Mouse (Mus musculus): Measurements from ENCODE around the gene Wdr43. TPM values are rescaled to one million over a fixed set of nuclear protein-coding genes. Genes with fewer than 3 reads are reported as not detected.

The Wdr43 gene
- polyA plus RNA-seq, 1 experiment from 2014 or later, result 65.2 TPM

DNA sequence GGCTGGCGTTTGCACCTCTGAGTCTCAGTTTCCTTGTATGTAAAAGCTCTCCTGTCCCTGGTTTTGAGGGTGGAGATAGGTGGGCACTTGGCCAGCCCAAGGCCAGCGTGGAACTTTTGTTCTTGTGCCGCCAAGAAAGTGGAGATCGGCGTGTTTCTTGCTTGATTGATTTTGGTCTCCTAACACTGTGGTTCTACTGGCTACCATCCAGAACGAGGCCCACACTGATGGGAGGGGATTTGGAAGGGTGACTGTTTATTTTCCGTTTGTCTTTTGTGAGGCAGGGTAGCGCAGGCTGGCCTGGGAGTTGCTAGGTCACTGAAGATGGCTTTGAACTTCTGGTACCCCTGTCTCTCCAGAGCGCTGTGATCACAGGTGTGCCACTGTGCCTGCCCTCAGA, 58.2 kb downstream of the Wdr43 start:
- Histone ChIP-seq H3K27me3 (replicated peaks; ENCODE audit: control insufficient read depth, insufficient read depth, low read length) (no peaks in the 10 kb centered on the region), H3K4me3 (ENCODE audit: low read length) (no peak overlapping the region), H3K27ac (ENCODE audit: low read length) (no peak overlapping the region), H3K9me3 (ENCODE audit: control insufficient read depth, low read length) (no peaks in the 10 kb centered on the region), H3K9ac (ENCODE audit: low read depth, low read length) (no peak overlapping the region), H3K4me1 (ENCODE audit: control insufficient read depth, insufficient read depth, low read length) (peaks cover 9% of the 10 kb centered on the region; the same call in 1 of the 2 replicates), H3K4me2 (ENCODE audit: low read depth, low read length) (no peak overlapping the region), H3K36me3 (ENCODE audit: control insufficient read depth, insufficient read depth, low read length) (no peaks in the 10 kb centered on the region)
- no peak for ATAC-seq
- WGBS, result 55% methylated on average over 9 of the region's 9 CpGs

DNA sequence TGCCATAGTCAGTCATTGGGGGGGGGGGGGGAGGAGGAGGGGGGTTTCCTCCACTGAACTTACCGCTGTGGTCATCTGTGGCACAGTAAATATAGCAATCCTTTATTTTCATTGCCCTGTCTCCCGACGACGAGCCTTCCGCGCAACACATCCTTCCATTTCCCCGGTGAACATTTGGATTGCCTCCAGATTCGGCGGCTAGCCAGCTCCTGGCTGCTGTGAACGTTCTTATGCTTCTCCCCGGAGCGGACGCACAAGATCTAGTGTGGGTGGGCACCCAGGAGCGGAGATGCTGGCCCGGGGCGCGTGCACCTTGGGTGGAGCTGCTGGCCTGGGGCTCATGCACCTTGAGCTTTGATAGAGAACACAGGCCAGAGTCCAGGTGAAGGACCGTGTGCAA, 59.2 kb downstream of the Wdr43 start:
- no peak overlapping the region for H3K4me3 ChIP-seq (ENCODE audit: low read length)
- H3K9ac ChIP-seq (ENCODE audit: low read depth, low read length), result no peak overlapping the region
- H3K9me3 ChIP-seq (ENCODE audit: control insufficient read depth, low read length), result no peaks in the 10 kb centered on the region
- no peaks in the 10 kb centered on the region for H3K36me3 ChIP-seq (ENCODE audit: control insufficient read depth, insufficient read depth, low read length)
- WGBS, result 78% methylated on average over 18 of the region's 18 CpGs
- H3K27me3 ChIP-seq (replicated peaks; ENCODE audit: control insufficient read depth, insufficient read depth, low read length), result no peaks in the 10 kb centered on the region
- H3K4me1 ChIP-seq (ENCODE audit: control insufficient read depth, insufficient read depth, low read length), result peaks cover 9% of the 10 kb centered on the region; the same call in 1 of the 2 replicates
- H3K27ac ChIP-seq (ENCODE audit: low read length), result no peak overlapping the region
- H3K4me2 ChIP-seq (ENCODE audit: low read depth, low read length), result no peak overlapping the region
- ATAC-seq, result no peak

DNA sequence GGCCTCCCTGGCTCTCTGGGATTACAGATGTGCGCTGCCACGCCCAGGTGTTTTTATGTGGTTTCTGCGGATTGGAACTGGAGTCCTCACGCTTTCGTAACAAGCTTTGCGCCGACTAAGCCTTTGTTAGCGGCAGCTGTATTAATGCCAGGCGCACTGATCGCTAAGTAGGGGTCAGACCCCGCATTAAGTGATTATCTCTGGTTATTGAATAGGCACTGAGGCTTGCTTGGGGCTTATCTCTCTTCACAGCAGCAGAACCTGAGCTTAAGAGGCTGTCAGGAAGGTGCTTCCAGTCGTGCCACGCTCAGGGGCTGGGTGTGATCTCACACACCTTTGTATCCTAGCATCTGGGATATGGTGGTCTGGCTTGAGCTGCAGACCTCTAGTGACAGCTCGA, 66.0 kb downstream of the Wdr43 start:
- Histone ChIP-seq H3K9me3 (ENCODE audit: control insufficient read depth, low read length) (no peaks in the 10 kb centered on the region), H3K27me3 (replicated peaks; ENCODE audit: control insufficient read depth, insufficient read depth, low read length) (no peaks in the 10 kb centered on the region), H3K4me2 (ENCODE audit: low read depth, low read length) (no peak overlapping the region), H3K4me1 (ENCODE audit: control insufficient read depth, insufficient read depth, low read length) (no peaks in the 10 kb centered on the region), H3K9ac (ENCODE audit: low read depth, low read length) (no peak overlapping the region), H3K4me3 (ENCODE audit: low read length) (no peak overlapping the region), H3K36me3 (ENCODE audit: control insufficient read depth, insufficient read depth, low read length) (no peaks in the 10 kb centered on the region), H3K27ac (ENCODE audit: low read length) (no peak overlapping the region)
- ATAC-seq, result no peak
- 79% methylated on average over 14 of the region's 14 CpGs for WGBS

DNA sequence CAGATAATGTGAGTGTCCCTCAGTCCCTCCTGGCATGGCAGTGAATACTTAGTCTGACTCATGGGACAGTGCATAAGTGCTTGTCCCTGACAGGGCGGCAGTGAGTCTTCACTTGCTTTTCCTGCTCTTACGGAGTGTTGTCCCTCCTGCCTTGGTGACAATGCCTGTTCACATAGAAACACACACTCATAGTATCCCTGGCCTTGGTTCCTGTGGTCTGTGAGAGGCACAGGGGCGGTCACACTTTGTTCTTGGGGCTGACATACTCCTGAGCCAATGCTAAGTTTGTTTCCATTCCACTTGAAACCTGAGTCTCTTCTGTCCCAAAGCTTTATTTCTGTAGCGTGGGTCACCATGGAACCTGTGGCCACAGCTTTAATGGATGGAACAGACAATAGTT, 66.7 kb downstream of the Wdr43 start:
- H3K4me1 ChIP-seq (ENCODE audit: control insufficient read depth, insufficient read depth, low read length), result no peaks in the 10 kb centered on the region
- no peak for ATAC-seq
- H3K27ac ChIP-seq (ENCODE audit: low read length), result no peak overlapping the region
- H3K4me2 ChIP-seq (ENCODE audit: low read depth, low read length), result no peak overlapping the region
- no peaks in the 10 kb centered on the region for H3K36me3 ChIP-seq (ENCODE audit: control insufficient read depth, insufficient read depth, low read length)
- no peaks in the 10 kb centered on the region for H3K9me3 ChIP-seq (ENCODE audit: control insufficient read depth, low read length)
- no peaks in the 10 kb centered on the region for H3K27me3 ChIP-seq (replicated peaks; ENCODE audit: control insufficient read depth, insufficient read depth, low read length)
- no peak overlapping the region for H3K9ac ChIP-seq (ENCODE audit: low read depth, low read length)
- no peak overlapping the region for H3K4me3 ChIP-seq (ENCODE audit: low read length)
- WGBS, result 86% methylated on average over 4 of the region's 4 CpGs

DNA sequence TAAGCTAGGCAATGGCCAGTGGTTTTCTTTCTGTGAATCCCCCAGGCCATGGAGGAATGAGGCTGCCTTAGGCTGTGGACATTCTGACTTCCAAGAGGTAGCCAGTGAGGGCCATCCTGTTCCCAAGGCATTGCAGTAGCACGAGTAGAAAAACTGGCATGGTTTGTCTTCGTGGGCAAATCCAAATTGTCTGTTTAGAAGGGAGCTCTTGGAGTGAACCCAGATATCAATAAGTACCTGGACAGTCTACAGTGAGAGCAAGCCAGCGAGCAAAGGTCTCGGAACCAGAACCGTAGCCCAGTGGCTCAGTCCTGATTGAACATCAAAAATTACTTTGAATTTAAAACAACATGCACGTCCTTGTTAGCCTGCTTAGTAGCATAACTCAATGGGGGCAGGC, 67.6 kb downstream of the Wdr43 start:
- 91% methylated on average over 6 of the region's 6 CpGs for WGBS

DNA sequence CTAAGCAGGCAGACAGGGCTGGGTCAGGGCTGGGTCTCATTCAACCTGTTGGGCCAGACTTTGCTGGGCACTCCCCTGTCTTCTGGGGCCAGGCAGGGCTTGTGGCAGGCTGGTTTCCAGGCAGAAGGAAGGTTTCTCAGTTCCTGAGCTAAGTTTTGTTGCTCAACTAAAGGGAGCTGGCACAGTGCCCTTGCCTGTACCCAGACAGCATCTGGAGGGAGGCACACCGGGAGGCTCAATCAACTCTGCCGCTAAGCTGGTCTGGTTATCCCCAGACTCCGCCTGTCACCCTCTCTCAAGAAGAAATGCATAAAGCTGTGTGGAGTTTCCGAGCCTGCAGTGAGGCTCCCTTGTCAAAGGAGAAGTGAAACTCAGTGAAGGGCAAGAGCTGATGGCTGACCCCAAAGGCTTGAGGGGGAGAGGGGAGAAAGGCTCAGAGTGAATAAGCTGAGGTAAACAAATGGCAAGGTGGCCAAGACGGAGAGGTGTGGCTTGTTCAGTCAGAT, 68.5 kb downstream of the Wdr43 start:
- WGBS, result 42% methylated on average over 5 of the region's 5 CpGs
- H3K4me2 ChIP-seq (ENCODE audit: low read depth, low read length), result no peak overlapping the region
- no peak; the same call in 1 of the 2 replicates for ATAC-seq
- H3K27me3 ChIP-seq (replicated peaks; ENCODE audit: control insufficient read depth, insufficient read depth, low read length), result no peaks in the 10 kb centered on the region
- H3K27ac ChIP-seq (ENCODE audit: low read length), result no peak overlapping the region
- H3K9me3 ChIP-seq (ENCODE audit: control insufficient read depth, low read length), result no peaks in the 10 kb centered on the region
- no peaks in the 10 kb centered on the region for H3K4me1 ChIP-seq (ENCODE audit: control insufficient read depth, insufficient read depth, low read length)
- H3K36me3 ChIP-seq (ENCODE audit: control insufficient read depth, insufficient read depth, low read length), result no peaks in the 10 kb centered on the region
- no peak overlapping the region for H3K9ac ChIP-seq (ENCODE audit: low read depth, low read length)
- H3K4me3 ChIP-seq (ENCODE audit: low read length), result no peak overlapping the region

More for the DNA sequence above, 67.6 kb downstream of the Wdr43 start:
- no peak overlapping the region for H3K4me3 ChIP-seq (ENCODE audit: low read length)
- ATAC-seq, result no peak
- no peaks in the 10 kb centered on the region for H3K27me3 ChIP-seq (replicated peaks; ENCODE audit: control insufficient read depth, insufficient read depth, low read length)
- no peak overlapping the region for H3K27ac ChIP-seq (ENCODE audit: low read length)
- no peaks in the 10 kb centered on the region for H3K4me1 ChIP-seq (ENCODE audit: control insufficient read depth, insufficient read depth, low read length)
- H3K9ac ChIP-seq (ENCODE audit: low read depth, low read length), result no peak overlapping the region
- no peaks in the 10 kb centered on the region for H3K9me3 ChIP-seq (ENCODE audit: control insufficient read depth, low read length)
- H3K4me2 ChIP-seq (ENCODE audit: low read depth, low read length), result no peak overlapping the region
- no peaks in the 10 kb centered on the region for H3K36me3 ChIP-seq (ENCODE audit: control insufficient read depth, insufficient read depth, low read length)

DNA sequence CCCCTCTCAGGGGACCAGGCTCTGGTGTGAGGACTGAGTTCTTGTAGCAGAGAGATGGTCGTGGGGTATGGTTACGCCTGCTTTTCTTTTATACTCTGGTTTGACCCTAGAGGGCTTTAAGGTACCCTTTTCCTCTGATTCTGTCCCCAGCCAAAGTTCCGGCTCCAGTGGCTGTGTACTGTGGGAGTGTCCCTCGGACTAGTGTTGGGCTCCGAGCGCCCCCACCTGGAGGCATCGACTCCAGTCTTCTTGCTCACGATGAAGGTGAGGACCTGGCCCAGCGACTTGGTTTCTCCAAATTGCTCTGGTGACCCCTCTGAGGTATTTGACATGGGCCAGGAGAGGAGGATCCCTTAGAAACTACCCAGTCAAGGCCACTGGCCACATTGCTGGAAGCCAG, 71.7 kb downstream of the Wdr43 start:
- H3K36me3 ChIP-seq (ENCODE audit: control insufficient read depth, insufficient read depth, low read length), result no peaks in the 10 kb centered on the region
- WGBS, result 68% methylated on average over 9 of the region's 9 CpGs
- no peak overlapping the region for H3K27ac ChIP-seq (ENCODE audit: low read length)
- no peak overlapping the region for H3K4me2 ChIP-seq (ENCODE audit: low read depth, low read length)
- no peaks in the 10 kb centered on the region for H3K4me1 ChIP-seq (ENCODE audit: control insufficient read depth, insufficient read depth, low read length)
- H3K9me3 ChIP-seq (ENCODE audit: control insufficient read depth, low read length), result no peaks in the 10 kb centered on the region
- no peak overlapping the region for H3K4me3 ChIP-seq (ENCODE audit: low read length)
- H3K27me3 ChIP-seq (replicated peaks; ENCODE audit: control insufficient read depth, insufficient read depth, low read length), result no peaks in the 10 kb centered on the region
- H3K9ac ChIP-seq (ENCODE audit: low read depth, low read length), result no peak overlapping the region
- ATAC-seq, result no peak

DNA sequence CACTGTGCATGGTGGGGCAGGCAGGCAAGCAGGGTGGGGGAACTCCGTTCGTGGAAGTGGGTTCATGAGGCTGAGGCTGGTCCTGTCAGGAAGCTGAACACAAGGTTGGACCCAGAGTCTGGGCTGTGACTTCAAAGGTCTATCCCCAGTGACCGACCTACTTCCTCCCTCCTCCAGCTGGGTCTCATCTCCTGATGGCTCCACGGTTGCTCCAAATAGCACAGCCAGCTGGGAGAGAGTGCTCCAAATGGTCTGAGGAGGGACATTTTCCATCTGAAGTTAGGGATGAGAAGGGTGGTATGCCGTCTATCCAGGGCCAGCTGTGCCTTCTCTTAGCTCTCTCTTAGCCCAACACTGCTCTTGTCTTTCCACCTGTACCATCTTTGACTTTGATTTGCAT, 74.2 kb downstream of the Wdr43 start:
- no peak overlapping the region for H3K4me2 ChIP-seq (ENCODE audit: low read depth, low read length)
- H3K27ac ChIP-seq (ENCODE audit: low read length), result no peak overlapping the region
- H3K9me3 ChIP-seq (ENCODE audit: control insufficient read depth, low read length), result no peaks in the 10 kb centered on the region
- ATAC-seq, result no peak; the same call in 1 of the 2 replicates
- no peaks in the 10 kb centered on the region for H3K27me3 ChIP-seq (replicated peaks; ENCODE audit: control insufficient read depth, insufficient read depth, low read length)
- H3K36me3 ChIP-seq (ENCODE audit: control insufficient read depth, insufficient read depth, low read length), result no peaks in the 10 kb centered on the region
- H3K9ac ChIP-seq (ENCODE audit: low read depth, low read length), result no peak overlapping the region
- no peak overlapping the region for H3K4me3 ChIP-seq (ENCODE audit: low read length)
- H3K4me1 ChIP-seq (ENCODE audit: control insufficient read depth, insufficient read depth, low read length), result no peaks in the 10 kb centered on the region
- 58% methylated on average over 5 of the region's 5 CpGs for WGBS

DNA sequence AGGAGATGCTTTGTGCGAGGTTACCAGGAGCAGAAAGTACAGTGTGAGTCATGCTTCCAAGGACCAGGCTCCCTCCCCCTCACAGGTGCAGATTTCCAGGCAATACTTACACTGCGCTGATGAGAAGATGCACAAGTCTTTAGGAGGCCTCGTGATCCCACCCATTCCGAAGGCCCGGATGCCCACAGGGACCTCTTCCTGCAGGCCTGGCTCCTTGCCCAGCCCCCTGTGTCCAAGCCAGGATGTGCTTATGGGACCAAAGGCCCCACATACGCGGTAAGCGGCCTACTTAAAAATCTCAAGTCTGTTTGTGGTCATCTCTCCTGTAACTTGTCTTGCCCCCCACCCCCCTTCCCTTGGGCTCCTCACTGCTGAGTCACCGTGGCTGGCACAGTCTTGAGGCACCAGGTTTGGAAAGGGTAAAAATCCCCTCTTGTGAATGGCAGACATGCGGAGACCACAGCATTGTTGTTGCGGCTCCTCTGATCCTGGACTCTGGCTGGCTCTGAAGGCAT, 75.7 kb downstream of the Wdr43 start:
- Histone ChIP-seq H3K4me2 (ENCODE audit: low read depth, low read length) (no peak overlapping the region), H3K9me3 (ENCODE audit: control insufficient read depth, low read length) (no peaks in the 10 kb centered on the region), H3K4me3 (ENCODE audit: low read length) (no peak overlapping the region), H3K27me3 (replicated peaks; ENCODE audit: control insufficient read depth, insufficient read depth, low read length) (no peaks in the 10 kb centered on the region), H3K9ac (ENCODE audit: low read depth, low read length) (no peak overlapping the region), H3K36me3 (ENCODE audit: control insufficient read depth, insufficient read depth, low read length) (no peaks in the 10 kb centered on the region), H3K4me1 (ENCODE audit: control insufficient read depth, insufficient read depth, low read length) (no peaks in the 10 kb centered on the region), H3K27ac (ENCODE audit: low read length) (no peak overlapping the region)
- WGBS, result 67% methylated on average over 11 of the region's 11 CpGs
- ATAC-seq, result no peak

DNA sequence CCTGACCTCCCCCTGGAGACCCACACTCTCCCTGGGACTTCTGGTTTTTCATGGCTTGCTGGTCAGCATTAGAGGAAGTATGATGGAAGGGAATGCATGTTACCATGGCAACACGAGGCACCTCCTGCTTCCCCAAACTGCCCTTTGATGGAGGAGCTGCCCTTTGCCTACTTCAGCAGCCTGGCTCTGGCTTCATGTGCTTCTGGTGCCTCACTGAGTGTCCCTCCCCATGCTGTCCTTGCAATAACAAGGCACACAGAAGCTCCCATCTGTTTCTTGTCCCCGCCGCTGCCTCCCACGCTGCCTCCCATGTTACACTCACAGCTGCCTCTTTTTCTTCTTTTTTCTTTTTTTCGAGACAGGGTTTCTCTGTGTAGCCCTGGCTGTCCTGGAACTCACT, 77.6 kb downstream of the Wdr43 start:
- Histone ChIP-seq H3K36me3 (ENCODE audit: control insufficient read depth, insufficient read depth, low read length) (no peaks in the 10 kb centered on the region), H3K27ac (ENCODE audit: low read length) (no peak overlapping the region), H3K4me1 (ENCODE audit: control insufficient read depth, insufficient read depth, low read length) (no peaks in the 10 kb centered on the region), H3K27me3 (replicated peaks; ENCODE audit: control insufficient read depth, insufficient read depth, low read length) (no peaks in the 10 kb centered on the region), H3K4me3 (ENCODE audit: low read length) (no peak overlapping the region), H3K4me2 (ENCODE audit: low read depth, low read length) (no peak overlapping the region), H3K9me3 (ENCODE audit: control insufficient read depth, low read length) (no peaks in the 10 kb centered on the region), H3K9ac (ENCODE audit: low read depth, low read length) (no peak overlapping the region)
- 35% methylated on average over 5 of the region's 5 CpGs for WGBS
- no peak for ATAC-seq

Data from intestine, embryonic 16.5 days (tissue).